Mouse (Mus musculus): ENCODE results near the gene Erg. TPM values are rescaled to one million over a fixed set of nuclear protein-coding genes. Genes with fewer than 3 reads are reported as not detected.

Erg gene
- polyA plus RNA-seq, 1 experiment from 2014 or later: 26.2 TPM

- Histone ChIP-seq H3K9ac (no peak overlapping the region), H3K4me3 (no peak overlapping the region), H3K4me1 (peaks cover 23% of the 10 kb centered on the region), H3K27ac (peak overlapping the region; percentile 65), H3K4me2 (peak overlapping the region; percentile 30), H3K36me3 (no peaks in the 10 kb centered on the region), H3K9me3 (no peaks in the 10 kb centered on the region), H3K27me3 (no peaks in the 10 kb centered on the region)
- 23% methylated on average over 28 of the region's 28 CpGs for WGBS
- peak; percentile 65 for ATAC-seq (ENCODE audit: insufficient number of reproducible peaks, low FRiP score, low TSS enrichment, low read depth)
Observed at GRCm38 (mm10) chr16:95340885-95341791, 245.3 kb downstream of the Erg start.

DNA sequence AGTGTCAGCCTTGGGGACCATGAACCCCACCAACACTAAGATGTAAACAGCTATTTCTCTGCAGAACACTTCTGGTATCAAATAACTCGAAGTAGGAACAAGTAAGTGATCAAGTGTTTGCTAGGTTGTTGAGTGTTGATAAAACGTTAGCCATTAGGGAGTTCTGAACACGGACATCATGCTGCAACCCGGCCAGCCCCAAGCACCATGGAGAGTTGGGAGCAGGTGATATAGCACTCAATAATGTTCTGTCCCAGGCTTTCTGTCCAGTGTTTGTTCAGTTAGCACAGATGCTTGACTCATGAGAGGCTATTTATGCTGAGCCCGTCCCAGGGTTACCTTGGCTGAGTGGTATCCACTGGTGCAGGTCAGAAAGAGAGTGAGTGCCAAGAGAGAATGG, 254.2 kb downstream of the Erg start:
- no peak overlapping the region for H3K4me2 ChIP-seq
- H3K36me3 ChIP-seq: no peaks in the 10 kb centered on the region
- no peak overlapping the region for H3K9ac ChIP-seq
- H3K9me3 ChIP-seq: no peaks in the 10 kb centered on the region
- no peaks in the 10 kb centered on the region for H3K27me3 ChIP-seq
- WGBS: 82% methylated on average over 5 of the region's 5 CpGs
- H3K27ac ChIP-seq: no peak overlapping the region
- ATAC-seq (ENCODE audit: insufficient number of reproducible peaks, low FRiP score, low TSS enrichment, low read depth): no peak
- no peak overlapping the region for H3K4me3 ChIP-seq
- H3K4me1 ChIP-seq: no peaks in the 10 kb centered on the region

DNA sequence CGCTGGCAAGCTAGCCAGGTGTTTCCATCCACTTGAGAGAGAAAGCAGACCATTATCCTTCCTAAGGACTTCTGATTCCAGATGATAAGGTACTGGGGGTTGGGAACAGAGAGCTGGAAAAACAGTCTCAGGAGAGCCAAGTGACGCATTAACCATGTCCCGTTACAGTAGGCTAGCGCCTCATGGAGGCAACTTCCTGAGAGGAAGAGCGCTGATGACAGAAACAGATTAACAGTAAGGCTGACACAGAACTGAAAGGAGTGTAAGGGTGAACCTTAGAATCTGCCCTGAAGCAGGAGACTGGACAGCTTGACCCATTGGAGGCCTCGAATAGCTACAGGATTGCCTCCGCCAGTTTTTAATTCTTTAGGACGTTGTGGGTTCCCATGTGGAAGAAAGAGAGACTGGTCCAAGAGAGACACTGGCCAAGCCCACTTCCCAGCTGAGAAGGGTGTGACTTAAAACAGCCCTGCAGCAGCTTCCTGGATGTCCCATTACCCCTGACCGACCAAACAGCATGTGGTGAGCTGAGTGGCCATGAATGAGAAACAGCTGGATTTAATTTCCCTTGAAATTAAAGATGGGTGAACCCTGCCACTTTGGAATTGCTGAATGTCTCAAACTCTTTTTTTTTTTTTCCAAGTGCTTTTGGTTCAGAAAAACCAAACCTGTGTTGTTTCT, 264.3 kb downstream of the Erg start:
- no peak for ATAC-seq (ENCODE audit: insufficient number of reproducible peaks, low FRiP score, low TSS enrichment, low read depth)
- Histone ChIP-seq H3K4me3 (no peak overlapping the region), H3K4me1 (0 out of 2 replicates have a peak, but pooled peaks cover 5% of the 10 kb centered on the region), H3K27ac (peak overlapping the region; percentile 33; the same call in 1 of the 2 replicates), H3K9ac (no peak overlapping the region), H3K9me3 (no peaks in the 10 kb centered on the region), H3K4me2 (no peak overlapping the region), H3K36me3 (no peaks in the 10 kb centered on the region), H3K27me3 (no peaks in the 10 kb centered on the region)
- WGBS: 36% methylated on average over 9 of the region's 9 CpGs

Other genes starting within 250 kb of the Erg start
- 103 and 109 TPM in 2 replicates for gene Ets2, start 115.5 kb upstream of the Erg start, polyA plus RNA-seq (2015; fragmentation: Nextera tagmentation; extraction: Ambion mirVana)